Mouse (Mus musculus): ENCODE data around the gene Psmd9.

DNA sequence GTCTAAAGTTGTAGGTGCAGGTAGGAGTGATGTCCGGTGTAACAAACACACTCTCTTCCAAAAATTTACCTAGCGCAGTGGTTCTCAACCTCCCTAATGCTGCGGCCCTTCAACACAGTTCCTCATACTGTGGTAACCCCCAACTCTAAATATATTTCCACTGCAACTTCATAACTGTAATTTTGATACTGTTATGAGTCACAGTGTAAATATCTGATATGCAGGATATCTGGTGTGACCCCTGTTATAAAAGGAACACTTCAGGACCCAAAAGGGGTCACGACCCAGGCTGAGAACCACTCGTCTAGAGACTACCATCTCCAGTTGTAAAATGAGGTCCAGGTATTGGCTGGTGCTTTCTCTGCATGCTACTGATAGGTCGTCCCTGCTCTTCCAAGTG, 44.1 kb upstream of the Psmd9 start:
- TF ChIP-seq POLR2A (IDR thresholded peaks at IDR 0.05; ENCODE audit: extremely low read depth, insufficient read depth, low read length) (no peak), CTCF (IDR thresholded peaks at IDR 0.05; ENCODE audit: extremely low read depth, insufficient read depth, low read length) (no peak)

All from cortical plate, adult 2 months (tissue).